Mouse (Mus musculus): ENCODE data around the gene St5. TPM values are rescaled to one million over a fixed set of nuclear protein-coding genes. Genes with fewer than 3 reads are reported as not detected.

St5 gene
- total and polyA plus RNA-seq, 3 experiments, result 2.6 to 3.4 TPM; not detected in 1

- DNase-seq (ENCODE audit: low read depth, low spot score), result no peak
- TF ChIP-seq RCOR1 (IDR thresholded peaks at IDR 0.05; ENCODE audit: low read depth, low read length) (no peak), RAD21 (IDR thresholded peaks at IDR 0.05; ENCODE audit: low read depth, low read length) (no peak)
- Histone ChIP-seq H3K36me3 (ENCODE audit: control insufficient read depth in 1 of 2, insufficient read depth in 2 of 2, low read length in 2 of 2) (no peaks in the 10 kb centered on the region), H3K4me3 (ENCODE audit: control insufficient read depth in 1 of 2, insufficient read depth in 1 of 2, low read depth in 2 of 2, low read length in 2 of 2) (no peak overlapping the region), H3K27ac (ENCODE audit: control insufficient read depth, low read depth, low read length) (no peak overlapping the region), H3K9ac (ENCODE audit: control insufficient read depth, low read depth, low read length, poor library complexity, severe bottlenecking) (no peak overlapping the region), H3K4me1 (ENCODE audit: control insufficient read depth in 1 of 2, insufficient read depth in 2 of 2, low read length in 2 of 2) (no peaks in the 10 kb centered on the region), H3K9me3 (replicated peaks; ENCODE audit: insufficient read depth, low read length) (no peaks in the 10 kb centered on the region), H3K27me3 (ENCODE audit: control insufficient read depth in 1 of 2, insufficient read depth in 2 of 2, low read length in 2 of 2) (no peaks in the 10 kb centered on the region), H3K79me2 (ENCODE audit: control insufficient read depth, insufficient read depth, low read length, poor library complexity) (no peaks in the 10 kb centered on the region)
Measured at GRCm38 (mm10) chr7:109562676-109563075, 140.7 kb downstream of the St5 start.

DNA sequence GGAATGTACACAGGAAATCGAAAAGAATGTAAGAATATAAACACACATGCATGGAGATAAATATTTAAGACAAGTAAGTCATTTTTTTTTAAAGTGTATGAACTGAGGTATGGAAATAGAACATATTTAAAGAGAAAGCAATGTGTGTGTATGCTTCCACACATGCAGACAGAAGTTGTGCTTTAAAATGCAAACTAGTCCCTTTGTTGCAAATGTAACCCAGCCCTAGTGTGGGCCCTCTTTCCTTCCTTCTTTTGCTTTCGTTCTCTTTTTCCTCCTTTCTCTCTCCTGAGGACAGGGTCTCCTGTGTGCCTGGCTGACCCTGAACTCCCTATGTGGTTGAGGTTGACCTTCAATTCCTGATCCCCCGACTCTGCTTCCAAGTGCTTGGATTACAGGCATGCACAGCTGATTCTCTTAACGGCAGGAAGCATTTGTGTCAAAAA is 141.2 kb downstream of the St5 start:
- Histone ChIP-seq H3K4me1 (ENCODE audit: control insufficient read depth in 1 of 2, insufficient read depth in 2 of 2, low read length in 2 of 2) (no peaks in the 10 kb centered on the region), H3K4me3 (ENCODE audit: control insufficient read depth in 1 of 2, insufficient read depth in 1 of 2, low read depth in 2 of 2, low read length in 2 of 2) (no peak overlapping the region), H3K27me3 (ENCODE audit: control insufficient read depth in 1 of 2, insufficient read depth in 2 of 2, low read length in 2 of 2) (no peaks in the 10 kb centered on the region), H3K36me3 (ENCODE audit: control insufficient read depth in 1 of 2, insufficient read depth in 2 of 2, low read length in 2 of 2) (no peaks in the 10 kb centered on the region), H3K27ac (ENCODE audit: control insufficient read depth, low read depth, low read length) (no peak overlapping the region), H3K79me2 (ENCODE audit: control insufficient read depth, insufficient read depth, low read length, poor library complexity) (no peaks in the 10 kb centered on the region), H3K9me3 (replicated peaks; ENCODE audit: insufficient read depth, low read length) (no peaks in the 10 kb centered on the region), H3K9ac (ENCODE audit: control insufficient read depth, low read depth, low read length, poor library complexity, severe bottlenecking) (no peak overlapping the region)
- DNase-seq (ENCODE audit: low read depth, low spot score), result no peak
- TF ChIP-seq MAFK (IDR thresholded peaks at IDR 0.05; ENCODE audit: borderline replicate concordance, low read depth, low read length) (no peak), POLR2A (IDR thresholded peaks at IDR 0.05; ENCODE audit: control insufficient read depth in 1 of 2, insufficient read depth in 1 of 2, low read depth in 1 of 2, low read length in 2 of 2, poor library complexity in 1 of 2) (no peak), POLR2AphosphoS5 (IDR thresholded peaks at IDR 0.05; ENCODE audit: borderline replicate concordance, low read depth, low read length) (no peak), CTCF (IDR thresholded peaks at IDR 0.05 in 2 of 3, conservative IDR thresholded peaks at IDR 0.05 in 1 of 3; ENCODE audit: control insufficient read depth in 1 of 3, insufficient read depth in 1 of 3, low read depth in 2 of 3, low read length in 3 of 3, poor library complexity in 1 of 3, severe bottlenecking in 1 of 3) (no peak), ELF1 (IDR thresholded peaks at IDR 0.05; ENCODE audit: low read depth, low read length) (no peak), HCFC1 (IDR thresholded peaks at IDR 0.05; ENCODE audit: low read depth, low read length) (no peak), SMC3 (IDR thresholded peaks at IDR 0.05; ENCODE audit: low read depth, low read length) (no peak), GATA1 (IDR thresholded peaks at IDR 0.05; ENCODE audit: low read depth, low read length) (no peak), MYB (IDR thresholded peaks at IDR 0.05; ENCODE audit: low read depth, low read length) (no peak), ZC3H11A (IDR thresholded peaks at IDR 0.05; ENCODE audit: low read depth, low read length) (no peak), POLR2AphosphoS2 (IDR thresholded peaks at IDR 0.05; ENCODE audit: low read length) (no peak), ETS1 (IDR thresholded peaks at IDR 0.05; ENCODE audit: low read depth, low read length) (no peak), JUND (IDR thresholded peaks at IDR 0.05; ENCODE audit: low read depth, low read length) (no peak), SIN3A (IDR thresholded peaks at IDR 0.05; ENCODE audit: low read length) (no peak), USF1 (IDR thresholded peaks at IDR 0.05; ENCODE audit: low read depth, low read length) (no peak), KAT2A (conservative IDR thresholded peaks at IDR 0.05; ENCODE audit: low read depth, low read length) (no peak), GABPA (IDR thresholded peaks at IDR 0.05; ENCODE audit: low read depth, low read length) (no peak), UBTF (IDR thresholded peaks at IDR 0.05; ENCODE audit: borderline replicate concordance, insufficient read depth, low read depth, low read length) (no peak), MXI1 (IDR thresholded peaks at IDR 0.05; ENCODE audit: low read depth, low read length) (no peak), ZMIZ1 (IDR thresholded peaks at IDR 0.05; ENCODE audit: low read depth, low read length) (no peak)
